Mouse (Mus musculus) limb, embryonic 14.5 days (tissue): ENCODE data around the gene Psmg4. TPM values are rescaled to one million over a fixed set of nuclear protein-coding genes. Genes with fewer than 3 reads are reported as not detected.
A peak's percentile ranks its signal among the peaks of the same experiment; 100 is the strongest.

ENCODE experiments used
- ATAC-seq: fragments of 200-750 bp; cut with Nextera tagmentation; 2 replicates; pipeline ENCODE4 v1.8.0; 2017; ENCODE audit warnings: low read depth, moderate number of reproducible peaks, moderate TSS enrichment; ENCODE audit not compliant: low FRiP score
- DNase-seq: peaks from one replicate; pipeline ENCODE4 v3.0.0-alpha.2; 2015; ENCODE audit warnings: low spot score
- H3K27ac ChIP-seq: fragments of 300-500 bp; sonication (generic); replicated peaks from 2 replicates; pipeline ENCODE4 v1.5.1; 2014; ENCODE audit warnings: low read depth, mild to moderate bottlenecking, low read length, moderate library complexity, mixed read lengths
- H3K27me3 ChIP-seq: fragments of 300-500 bp; sonication (generic); 2 replicates; pipeline ENCODE4 v1.6.1; 2014; ENCODE audit warnings: low read length, mixed read lengths; ENCODE audit not compliant: control insufficient read depth, insufficient read depth
- H3K36me3 ChIP-seq: fragments of 300-500 bp; sonication (generic); 2 replicates; pipeline ENCODE4 v1.6.1; 2014; ENCODE audit warnings: mild to moderate bottlenecking, low read length, moderate library complexity, mixed read lengths; ENCODE audit not compliant: control insufficient read depth, insufficient read depth
- H3K4me1 ChIP-seq: fragments of 300-500 bp; sonication (generic); 2 replicates; pipeline ENCODE4 v1.6.1; 2014; ENCODE audit warnings: antibody characterized with exemption, low read length, mixed read lengths; ENCODE audit not compliant: control insufficient read depth, insufficient read depth
- H3K4me2 ChIP-seq: fragments of 300-500 bp; sonication (generic); replicated peaks from 2 replicates; pipeline ENCODE4 v1.6.1; 2014; ENCODE audit warnings: low read depth, mild to moderate bottlenecking, low read length, moderate library complexity; ENCODE audit not compliant: severe bottlenecking
- H3K4me3 ChIP-seq: fragments of 300-500 bp; sonication (generic); replicated peaks from 2 replicates; pipeline ENCODE4 v1.5.1; 2014; ENCODE audit warnings: low read length
- H3K9ac ChIP-seq: fragments of 300-500 bp; sonication (generic); 2 replicates; pipeline ENCODE4 v1.6.1; 2014; ENCODE audit warnings: mild to moderate bottlenecking, low read depth, low read length, moderate library complexity; ENCODE audit not compliant: severe bottlenecking
- H3K9me3 ChIP-seq: fragments of 300-500 bp; sonication (generic); 2 replicates; pipeline ENCODE4 v1.6.1; 2016; ENCODE audit warnings: low read length; ENCODE audit not compliant: control insufficient read depth
- POLR2A ChIP-seq: fragments of 200-500 bp; IDR thresholded peaks from 2 replicates; pipeline ENCODE4 v1.8.0; 2012; ENCODE audit warnings: inconsistent platforms, mild to moderate bottlenecking, moderate library complexity, borderline replicate concordance; ENCODE audit not compliant: insufficient read depth, insufficient read length; ENCODE audit errors: extremely low read depth
- WGBS: fragments of 180-500 bp; shearing (Covaris S2); extraction: QIAGEN DNeasy Blood & Tissue Kit; methylation state at CpG from one replicate; pipeline ENCODE4 v1.1.7; 2014; 5-methylcytosine and 5-hydroxymethylcytosine counted together
- polyA plus RNA-seq, 2 experiments: library from polyadenylated mRNA; depleted of rRNA in 1 of 2; stranded (reverse) in 1 of 2; unstranded in 1 of 2; fragments of >200 nt; fragmentation: Nextera tagmentation in 1 of 2; extraction: Ambion mirVana in 1 of 2; gene quantifications; 2 replicates each; pipeline versions ENCODE4 v1.2.1 to v1.2.3; 2012 to 2014

Psmg4 gene
- polyA plus RNA-seq, 2 experiments = 83.8 to 133 TPM

- Histone ChIP-seq H3K27ac (peak overlapping the region; percentile 3), H3K9me3 (no peaks in the 10 kb centered on the region), H3K4me1 (peaks cover 24% of the 10 kb centered on the region), H3K27me3 (no peaks in the 10 kb centered on the region), H3K4me2 (peak overlapping the region; percentile 62; the same call in 1 of the 2 replicates), H3K9ac (no peak overlapping the region), H3K36me3 (no peaks in the 10 kb centered on the region), H3K4me3 (no peak overlapping the region)
- DNase-seq = no peak
- 86% methylated on average over 3 of the region's 3 CpGs for WGBS
- no peak for ATAC-seq
- TF ChIP-seq POLR2A = no peak
Measured at GRCm38 (mm10) chr13:34148181-34148580, 14.6 kb upstream of the Psmg4 start.

- TF ChIP-seq POLR2A = peak; percentile 50; the same call in 1 of the 2 replicates
- H3K4me2 ChIP-seq = peak overlapping the region; percentile 62
- DNase-seq (peak; percentile 67), ATAC-seq (peak; percentile 85)
- 5% methylated on average over 23 of the region's 23 CpGs for WGBS
- no peaks in the 10 kb centered on the region for H3K36me3 ChIP-seq
- H3K27ac ChIP-seq = peak overlapping the region; percentile 74
- peaks cover 24% of the 10 kb centered on the region for H3K4me1 ChIP-seq
- peak overlapping the region; percentile 62 for H3K9ac ChIP-seq
- H3K4me3 ChIP-seq = peak overlapping the region; percentile 47
- no peaks in the 10 kb centered on the region for H3K27me3 ChIP-seq
- H3K9me3 ChIP-seq = no peaks in the 10 kb centered on the region
Measured at GRCm38 (mm10) chr13:34148767-34149392, 13.9 kb upstream of the Psmg4 start.

GRCm38 (mm10) chr13:34149463-34150176, 13.1 kb upstream of the Psmg4 start:
- Histone ChIP-seq H3K9ac (peak overlapping the region; percentile 62; the same call in 1 of the 2 replicates), H3K4me2 (peak overlapping the region; percentile 62), H3K27me3 (no peaks in the 10 kb centered on the region), H3K27ac (peak overlapping the region; percentile 74), H3K36me3 (no peaks in the 10 kb centered on the region), H3K4me3 (peak overlapping the region; percentile 47), H3K4me1 (peaks cover 27% of the 10 kb centered on the region), H3K9me3 (no peaks in the 10 kb centered on the region)
- ATAC-seq (no peak), DNase-seq (no peak)
- TF ChIP-seq POLR2A = no peak
- WGBS = 52% methylated on average over 5 of the region's 5 CpGs

- no peaks in the 10 kb centered on the region for H3K27me3 ChIP-seq
- no peak for TF ChIP-seq POLR2A
- no peaks in the 10 kb centered on the region for H3K9me3 ChIP-seq
- ATAC-seq (peak; percentile 10; the same call in 1 of the 2 replicates), DNase-seq (peak; percentile 47)
- no peaks in the 10 kb centered on the region for H3K36me3 ChIP-seq
- 14% methylated on average over 19 of the region's 19 CpGs for WGBS
- H3K27ac ChIP-seq = peak overlapping the region; percentile 74; the same call in 1 of the 2 replicates
- peak overlapping the region; percentile 62 for H3K4me2 ChIP-seq
- no peak overlapping the region for H3K4me3 ChIP-seq
- H3K4me1 ChIP-seq = peaks cover 28% of the 10 kb centered on the region
- H3K9ac ChIP-seq = no peak overlapping the region
Measured at GRCm38 (mm10) chr13:34150271-34151027, 12.3 kb upstream of the Psmg4 start.

- no peak overlapping the region for H3K9ac ChIP-seq
- no peak overlapping the region for H3K27ac ChIP-seq
- WGBS = 90% methylated on average over 1 of the region's 1 CpGs
- DNase-seq = no peak
- no peak overlapping the region for H3K4me3 ChIP-seq
- H3K27me3 ChIP-seq = no peaks in the 10 kb centered on the region
- no peak overlapping the region for H3K4me2 ChIP-seq
- peaks cover 31% of the 10 kb centered on the region for H3K4me1 ChIP-seq
- H3K36me3 ChIP-seq = no peaks in the 10 kb centered on the region
- no peak for TF ChIP-seq POLR2A
- no peak for ATAC-seq
- no peaks in the 10 kb centered on the region for H3K9me3 ChIP-seq
Measured at GRCm38 (mm10) chr13:34151425-34151824, 11.3 kb upstream of the Psmg4 start.
